Mouse (Mus musculus): Measurements from ENCODE around the gene Tmem182.

Tmem182 gene

DNA sequence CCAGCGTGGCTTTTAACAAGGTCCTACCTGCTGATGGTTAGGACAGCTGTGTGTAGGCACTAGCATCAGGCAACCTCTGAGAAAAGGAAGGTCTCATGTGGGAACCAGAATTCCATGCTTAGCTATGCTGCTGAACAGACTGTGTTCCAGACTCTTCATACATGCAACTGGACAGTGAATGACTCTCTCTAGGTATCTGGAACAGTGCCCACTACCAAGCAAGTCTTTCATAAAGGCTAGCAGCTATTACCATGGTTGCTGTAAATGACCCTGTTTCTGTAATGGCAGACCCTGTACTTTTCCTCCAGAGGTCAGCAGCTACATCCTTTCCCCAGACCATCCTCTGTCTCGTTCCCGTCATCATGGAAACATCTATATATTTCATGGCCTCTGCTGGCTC, 61.7 kb downstream of the Tmem182 start:
- DNase-seq (ENCODE audit: low read depth), result no peak

DNA sequence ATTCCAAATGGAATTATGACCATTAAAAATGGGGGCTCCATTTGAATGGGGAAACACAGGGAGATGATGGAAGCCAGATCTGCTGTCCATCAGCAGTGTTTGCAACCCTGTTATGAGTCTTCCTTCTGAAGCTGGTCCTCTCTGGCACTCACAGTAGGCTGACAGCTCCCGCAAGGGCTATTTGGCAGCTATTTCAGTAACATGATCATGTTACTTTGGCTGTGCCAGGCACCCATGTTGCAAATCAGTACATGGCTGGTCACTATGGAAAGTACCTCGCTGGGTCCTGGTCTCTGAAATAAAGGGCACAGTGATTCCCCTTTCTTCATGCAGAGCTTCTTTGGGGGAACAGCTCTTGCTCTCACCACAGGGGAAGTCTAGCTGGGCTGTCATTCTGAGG, 62.2 kb downstream of the Tmem182 start:
- no peak for DNase-seq (ENCODE audit: low read depth)

DNA sequence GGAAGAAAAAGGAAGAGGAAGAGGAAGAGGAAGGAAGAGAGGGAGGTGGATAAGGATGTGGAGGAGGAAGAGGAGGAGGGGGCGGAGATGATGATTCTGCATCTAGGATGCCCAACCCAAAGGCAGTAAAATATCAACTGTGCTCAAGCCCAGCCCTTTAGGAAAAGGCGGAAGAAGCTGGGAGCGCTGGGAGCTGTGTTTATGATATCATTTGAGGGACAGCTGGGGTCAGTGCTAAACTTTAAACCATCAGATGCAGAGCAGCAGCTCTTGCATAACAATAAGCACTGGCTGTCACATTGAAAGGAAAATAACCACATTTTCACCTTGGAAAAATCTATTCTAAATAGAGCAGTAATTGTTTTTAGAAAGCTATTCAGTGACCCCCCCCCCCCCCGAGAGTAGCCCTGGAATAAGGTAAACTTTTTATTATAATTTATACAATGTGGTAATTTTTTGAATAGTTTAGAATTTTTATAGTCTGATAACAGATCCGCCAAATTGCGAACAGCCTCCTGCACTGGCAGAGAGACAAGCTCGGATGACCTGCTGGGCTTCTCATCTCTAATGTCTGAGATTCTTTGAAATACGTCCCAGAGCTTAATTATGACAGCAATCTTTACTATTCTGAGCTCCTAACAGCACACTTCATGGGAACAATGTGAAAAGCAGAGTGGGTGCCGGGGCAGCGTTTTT, 68.5 kb downstream of the Tmem182 start:
- DNase-seq (ENCODE audit: low read depth), result no peak

DNA sequence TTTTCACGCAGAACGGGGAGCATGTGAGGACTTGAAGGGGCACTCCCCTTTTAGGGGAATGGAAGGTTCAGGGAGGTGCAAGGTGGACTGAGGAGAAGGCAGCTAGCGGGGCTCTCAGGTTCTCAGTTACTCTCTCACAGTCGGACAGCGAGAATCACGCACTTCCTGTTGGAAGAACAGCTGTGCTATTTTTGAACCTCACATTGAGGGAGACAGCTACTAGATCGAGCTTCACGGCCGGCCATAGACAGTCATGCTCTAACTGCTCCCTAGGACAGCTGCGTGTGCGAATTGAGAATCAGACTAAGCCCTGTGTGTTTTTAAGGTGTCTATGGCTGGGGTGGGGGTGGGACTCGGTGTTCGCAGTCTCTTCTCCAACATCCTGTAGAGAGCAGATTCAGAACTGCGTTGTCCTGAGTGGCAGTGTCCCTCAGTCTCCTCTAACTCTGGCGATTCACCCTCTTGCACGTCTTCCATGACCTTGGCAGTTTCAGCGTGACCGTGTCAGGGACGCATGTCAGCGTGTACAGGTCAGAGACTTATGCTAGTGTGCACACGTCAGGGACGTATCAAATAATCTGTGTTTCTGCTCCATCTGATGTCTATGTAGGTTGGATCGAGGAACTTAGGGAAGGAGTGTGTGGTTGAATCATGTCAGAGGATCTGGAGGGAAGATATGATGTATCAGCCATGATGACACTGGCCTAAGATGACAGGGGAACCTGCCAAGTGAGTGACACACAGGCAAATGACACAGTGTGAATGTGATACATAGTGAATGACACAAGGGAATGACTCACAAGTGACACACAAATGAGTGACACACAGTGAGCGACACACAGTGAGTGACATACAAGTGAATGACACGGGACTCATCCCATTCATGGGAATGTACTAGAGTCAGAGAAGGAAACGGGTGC, 69.3 kb downstream of the Tmem182 start:
- DNase-seq (ENCODE audit: low read depth), result no peak

GRCm38 (mm10) chr1:40879051-40879450, 73.7 kb downstream of the Tmem182 start:
- DNase-seq (ENCODE audit: low read depth), result peak; percentile 5

- no peak for DNase-seq (ENCODE audit: low read depth)
Measured at GRCm38 (mm10) chr1:40879526-40879925, 74.1 kb downstream of the Tmem182 start.

- no peak for DNase-seq (ENCODE audit: low read depth)
Measured at GRCm38 (mm10) chr1:40880527-40880926, 75.1 kb downstream of the Tmem182 start.

- no peak for DNase-seq (ENCODE audit: low read depth)
Measured at GRCm38 (mm10) chr1:40883856-40884255, 78.5 kb downstream of the Tmem182 start.

DNA sequence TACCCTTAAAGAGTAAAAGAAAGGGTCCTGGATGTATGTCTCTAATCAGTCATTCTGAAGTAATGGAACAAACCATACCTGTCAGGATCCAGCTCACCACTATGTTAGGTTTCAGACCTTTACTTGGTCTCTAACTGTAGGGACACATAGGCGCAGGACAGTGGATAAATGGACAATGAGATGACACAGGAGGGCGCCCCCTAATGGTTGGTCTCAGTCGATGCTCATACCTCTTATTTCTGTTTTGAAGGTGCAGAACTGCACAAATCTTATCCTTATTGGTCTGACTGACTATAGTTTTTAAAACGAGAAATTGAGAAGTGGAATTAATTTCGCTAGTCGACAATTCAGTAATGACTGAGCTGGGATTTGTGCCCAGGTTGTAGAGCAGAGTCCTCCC, 79.5 kb downstream of the Tmem182 start:
- peak; percentile 12 for DNase-seq (ENCODE audit: low read depth)

GRCm38 (mm10) chr1:40887673-40888072, 82.3 kb downstream of the Tmem182 start:
- DNase-seq (ENCODE audit: low read depth), result no peak

DNA sequence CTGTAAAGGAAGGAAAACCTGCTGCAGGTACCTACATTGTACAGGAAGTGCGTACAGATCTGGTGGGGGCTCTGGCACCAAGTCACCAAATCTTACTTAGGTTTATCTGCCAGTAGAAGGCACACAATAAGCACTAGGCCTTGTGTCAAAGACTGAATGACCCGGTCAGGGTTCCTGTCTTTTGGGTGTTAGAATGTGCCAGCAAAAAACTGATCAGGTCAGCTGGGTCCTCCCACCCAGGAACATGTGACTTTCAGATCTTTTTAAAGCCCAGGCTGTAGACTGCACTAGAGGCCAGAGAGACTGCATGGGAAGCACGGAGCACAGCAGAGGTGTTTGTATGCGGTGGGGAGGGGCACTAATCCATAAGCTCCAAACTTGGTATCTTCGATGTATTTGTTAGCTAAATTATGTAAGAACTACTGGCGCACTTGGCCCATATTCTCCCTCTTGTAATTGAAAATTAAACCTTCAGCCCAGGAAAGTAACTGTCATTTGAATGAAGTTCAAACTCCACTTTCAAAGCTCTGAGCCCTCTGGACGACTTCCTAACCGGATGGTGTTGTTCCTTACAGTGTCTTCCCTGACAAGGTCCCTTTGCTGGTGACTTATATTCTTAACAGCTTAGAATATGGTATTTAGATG, 83.1 kb downstream of the Tmem182 start:
- no peak for DNase-seq (ENCODE audit: low read depth)

DNA sequence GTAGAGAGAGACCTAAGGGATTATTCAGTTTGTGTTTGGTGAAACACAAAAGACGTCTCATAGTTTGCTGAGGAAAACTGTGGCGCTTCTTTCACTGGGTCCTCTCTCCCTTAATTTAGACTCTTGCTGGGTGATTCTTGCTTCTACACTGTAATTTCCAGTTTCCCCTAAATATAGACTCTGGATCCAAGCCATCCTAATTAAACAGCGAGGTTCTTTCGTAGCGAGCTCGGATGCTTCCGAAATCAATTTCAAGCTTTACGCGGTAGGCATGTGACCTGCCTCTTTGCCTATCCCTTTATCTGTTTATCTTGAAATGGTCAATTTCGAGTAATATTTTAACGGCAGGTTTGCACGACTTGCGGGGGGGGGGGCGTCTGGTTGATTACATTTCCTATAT, 84.2 kb downstream of the Tmem182 start:
- no peak for DNase-seq (ENCODE audit: low read depth)

DNA sequence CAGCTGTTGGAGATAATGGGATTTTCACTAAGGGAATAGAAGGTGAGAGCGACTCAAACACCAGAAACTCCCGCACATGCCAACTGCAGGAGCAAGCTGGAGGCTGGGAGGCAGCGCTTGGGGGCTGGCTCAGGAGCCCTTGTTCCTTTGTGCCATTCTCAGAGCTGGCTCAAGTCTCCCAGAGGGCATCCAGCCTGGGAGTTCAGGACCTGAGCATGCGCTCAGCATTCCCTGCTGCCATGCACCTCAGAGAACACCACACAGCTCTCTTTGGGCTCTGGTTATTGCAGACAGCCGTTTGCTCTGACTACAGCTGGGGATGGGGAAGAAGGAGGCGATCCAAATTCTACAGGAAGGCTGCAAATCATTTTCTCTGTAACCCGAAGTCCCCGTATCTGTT, 84.8 kb downstream of the Tmem182 start:
- DNase-seq (ENCODE audit: low read depth), result no peak

DNA sequence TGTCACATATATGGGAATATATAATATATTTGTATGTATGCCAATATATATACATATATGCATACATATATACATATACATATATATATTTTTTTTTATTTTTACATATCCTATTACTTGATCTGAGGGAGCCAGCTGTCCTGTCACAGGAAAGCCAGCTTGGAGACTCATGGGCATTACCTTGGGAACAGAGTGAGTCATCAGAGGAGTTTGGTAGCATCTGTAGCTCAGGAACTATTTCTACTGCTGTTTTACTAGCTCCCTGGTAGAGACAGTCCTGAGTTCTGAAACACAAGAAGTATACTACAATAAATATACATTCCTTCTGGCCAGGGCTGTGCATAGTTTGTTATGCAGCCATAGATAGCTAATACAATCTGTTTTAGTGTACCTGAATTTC, 98.3 kb downstream of the Tmem182 start:
- no peak for DNase-seq (ENCODE audit: low read depth)
